Mouse (Mus musculus): ENCODE data around the gene Kcp. TPM values are rescaled to one million over a fixed set of nuclear protein-coding genes. Genes with fewer than 3 reads are reported as not detected.
A peak's percentile ranks its signal among the peaks of the same experiment; 100 is the strongest.

Kcp gene
- polyA plus RNA-seq, 1 experiment from 2014 or later: 13.7 TPM

- Histone ChIP-seq H3K36me3 (no peaks in the 10 kb centered on the region), H3K9ac (peak overlapping the region; percentile 20; the same call in 1 of the 2 replicates), H3K9me3 (no peaks in the 10 kb centered on the region), H3K27ac (no peak overlapping the region), H3K4me2 (replicated peaks) (peak overlapping the region; percentile 81), H3K27me3 (replicated peaks) (no peaks in the 10 kb centered on the region), H3K4me1 (replicated peaks) (peaks cover 7% of the 10 kb centered on the region), H3K4me3 (replicated peaks) (peak overlapping the region; percentile 36)
- 10% methylated on average over 26 of the region's 26 CpGs for WGBS
- ATAC-seq: peak; percentile 81
Observed at GRCm38 (mm10) chr6:29484716-29485559, 22.8 kb downstream of the Kcp start.

GRCm38 (mm10) chr6:29482691-29483090 lies 25.1 kb downstream of the Kcp start:
- Histone ChIP-seq H3K9ac (no peak overlapping the region), H3K27me3 (replicated peaks) (no peaks in the 10 kb centered on the region), H3K9me3 (no peaks in the 10 kb centered on the region), H3K4me1 (replicated peaks) (peaks cover 7% of the 10 kb centered on the region), H3K4me3 (replicated peaks) (no peak overlapping the region), H3K4me2 (replicated peaks) (no peak overlapping the region), H3K36me3 (no peaks in the 10 kb centered on the region), H3K27ac (no peak overlapping the region)
- no peak for ATAC-seq
- 92% methylated on average over 13 of the region's 13 CpGs for WGBS

- no peaks in the 10 kb centered on the region for H3K27me3 ChIP-seq (replicated peaks)
- WGBS: 68% methylated on average over 2 of the region's 2 CpGs
- no peak overlapping the region for H3K4me3 ChIP-seq (replicated peaks)
- H3K9ac ChIP-seq: no peak overlapping the region
- peaks cover 10% of the 10 kb centered on the region for H3K36me3 ChIP-seq
- no peaks in the 10 kb centered on the region for H3K9me3 ChIP-seq
- H3K27ac ChIP-seq: no peak overlapping the region
- ATAC-seq: no peak
- 0 out of 2 replicates have a peak, but pooled peaks cover 4% of the 10 kb centered on the region for H3K4me1 ChIP-seq (replicated peaks)
- 0 out of 2 replicates have a peak overlapping the region, but pooled peaks have one; percentile 91 for H3K4me2 ChIP-seq (replicated peaks)
Observed at GRCm38 (mm10) chr6:29474736-29475135, 33.0 kb downstream of the Kcp start.

GRCm38 (mm10) chr6:29473941-29474691 lies 33.6 kb downstream of the Kcp start:
- ATAC-seq: peak; percentile 97
- Histone ChIP-seq H3K36me3 (peaks cover 10% of the 10 kb centered on the region), H3K27me3 (replicated peaks) (no peaks in the 10 kb centered on the region), H3K4me3 (replicated peaks) (peak overlapping the region; percentile 44), H3K9me3 (no peaks in the 10 kb centered on the region), H3K9ac (peak overlapping the region; percentile 40), H3K4me2 (replicated peaks) (peak overlapping the region; percentile 91), H3K4me1 (replicated peaks) (0 out of 2 replicates have a peak, but pooled peaks cover 5% of the 10 kb centered on the region), H3K27ac (no peak overlapping the region)
- 5% methylated on average over 33 of the region's 33 CpGs for WGBS

- peaks cover 10% of the 10 kb centered on the region for H3K36me3 ChIP-seq
- ATAC-seq: no peak
- no peak within 1 kb of the TSS for H3K4me3 ChIP-seq (replicated peaks)
- no peak within 1 kb of the TSS for H3K4me2 ChIP-seq (replicated peaks)
- no peaks in the 10 kb centered on the region for H3K27me3 ChIP-seq (replicated peaks)
- H3K27ac ChIP-seq: no peak within 1 kb of the TSS
- 0 out of 2 replicates have a peak, but pooled peaks cover 6% of the 10 kb centered on the region for H3K4me1 ChIP-seq (replicated peaks)
- WGBS: 81% methylated on average over 4 of the region's 4 CpGs
- H3K9ac ChIP-seq: no peak within 1 kb of the TSS
- H3K9me3 ChIP-seq: no peaks in the 10 kb centered on the region
Observed at GRCm38 (mm10) chr6:29471137-29471536, 36.6 kb downstream of the Kcp start, which contains the start of gene Atp6v1fnb. Gene Atp6v1fnb (plus strand): TSS chr6:29471437.

GRCm38 (mm10) chr6:29468851-29469250 lies 38.9 kb downstream of the Kcp start:
- peak overlapping the region; percentile 67 for H3K4me2 ChIP-seq (replicated peaks)
- 73% methylated on average over 3 of the region's 3 CpGs for WGBS

GRCm38 (mm10) chr6:29467583-29468354 lies 40.0 kb downstream of the Kcp start, which contains the start of gene Atp6v1f:
Gene Atp6v1f (plus strand): TSS chr6:29467718.
- Histone ChIP-seq H3K9ac (peak within 1 kb of the TSS; percentile 62), H3K27ac (peak within 1 kb of the TSS; percentile 65), H3K9me3 (no peaks in the 10 kb centered on the region), H3K27me3 (replicated peaks) (no peaks in the 10 kb centered on the region), H3K4me2 (replicated peaks) (peak within 1 kb of the TSS; percentile 67), H3K4me1 (replicated peaks) (0 out of 2 replicates have a peak, but pooled peaks cover 2% of the 10 kb centered on the region), H3K36me3 (peaks cover 10% of the 10 kb centered on the region), H3K4me3 (replicated peaks) (peak within 1 kb of the TSS; percentile 63)
- under 1% methylated on average over 39 of the region's 39 CpGs for WGBS
- peak; percentile 95 for ATAC-seq

More at GRCm38 (mm10) chr6:29468851-29469250, 38.9 kb downstream of the Kcp start:
- H3K9ac ChIP-seq: 0 out of 2 replicates have a peak overlapping the region, but pooled peaks have one; percentile 62
- H3K36me3 ChIP-seq: peaks cover 10% of the 10 kb centered on the region
- 0 out of 2 replicates have a peak, but pooled peaks cover 2% of the 10 kb centered on the region for H3K4me1 ChIP-seq (replicated peaks)
- H3K4me3 ChIP-seq (replicated peaks): peak overlapping the region; percentile 63
- H3K9me3 ChIP-seq: no peaks in the 10 kb centered on the region
- no peak overlapping the region for H3K27ac ChIP-seq
- no peak for ATAC-seq
- H3K27me3 ChIP-seq (replicated peaks): no peaks in the 10 kb centered on the region

GRCm38 (mm10) chr6:29463388-29463787 lies 44.4 kb downstream of the Kcp start:
- H3K9ac ChIP-seq: no peak overlapping the region
- no peaks in the 10 kb centered on the region for H3K4me1 ChIP-seq (replicated peaks)
- no peaks in the 10 kb centered on the region; the same call in 1 of the 2 replicates for H3K36me3 ChIP-seq
- 73% methylated on average over 3 of the region's 3 CpGs for WGBS
- no peak overlapping the region for H3K4me3 ChIP-seq (replicated peaks)
- no peak overlapping the region for H3K4me2 ChIP-seq (replicated peaks)
- no peaks in the 10 kb centered on the region for H3K9me3 ChIP-seq
- H3K27me3 ChIP-seq (replicated peaks): no peaks in the 10 kb centered on the region
- ATAC-seq: no peak
- no peak overlapping the region for H3K27ac ChIP-seq

- H3K36me3 ChIP-seq: peaks cover 8% of the 10 kb centered on the region; the same call in 1 of the 2 replicates
Observed at GRCm38 (mm10) chr6:29461502-29461901, 46.2 kb downstream of the Kcp start.

GRCm38 (mm10) chr6:29450667-29451066 lies 57.1 kb downstream of the Kcp start:
- WGBS: 93% methylated on average over 6 of the region's 6 CpGs
- Histone ChIP-seq H3K27ac (no peak overlapping the region), H3K4me2 (replicated peaks) (no peak overlapping the region), H3K27me3 (replicated peaks) (no peaks in the 10 kb centered on the region), H3K4me3 (replicated peaks) (no peak overlapping the region), H3K9me3 (no peaks in the 10 kb centered on the region), H3K4me1 (replicated peaks) (no peaks in the 10 kb centered on the region), H3K9ac (no peak overlapping the region), H3K36me3 (peaks cover 17% of the 10 kb centered on the region)
- ATAC-seq: no peak

More at GRCm38 (mm10) chr6:29461502-29461901, 46.2 kb downstream of the Kcp start:
- no peaks in the 10 kb centered on the region for H3K4me1 ChIP-seq (replicated peaks)
- no peak overlapping the region for H3K9ac ChIP-seq
- no peak overlapping the region for H3K4me3 ChIP-seq (replicated peaks)
- no peaks in the 10 kb centered on the region for H3K27me3 ChIP-seq (replicated peaks)
- WGBS: 50% methylated on average over 7 of the region's 7 CpGs
- ATAC-seq: no peak
- no peak overlapping the region for H3K4me2 ChIP-seq (replicated peaks)
- H3K27ac ChIP-seq: no peak overlapping the region
- H3K9me3 ChIP-seq: no peaks in the 10 kb centered on the region

GRCm38 (mm10) chr6:29449858-29450257 lies 57.9 kb downstream of the Kcp start:
- no peak overlapping the region for H3K27ac ChIP-seq
- H3K36me3 ChIP-seq: peaks cover 14% of the 10 kb centered on the region
- no peaks in the 10 kb centered on the region for H3K9me3 ChIP-seq
- H3K4me1 ChIP-seq (replicated peaks): no peaks in the 10 kb centered on the region
- no peak for ATAC-seq
- WGBS: 28% methylated on average over 4 of the region's 4 CpGs
- H3K4me3 ChIP-seq (replicated peaks): no peak overlapping the region
- no peaks in the 10 kb centered on the region for H3K27me3 ChIP-seq (replicated peaks)
- no peak overlapping the region for H3K9ac ChIP-seq
- no peak overlapping the region for H3K4me2 ChIP-seq (replicated peaks)
